Mouse (Mus musculus) liver, postnatal 0 days (tissue): ENCODE measurements around the gene Slc25a22. TPM values are rescaled to one million over a fixed set of nuclear protein-coding genes. Genes with fewer than 3 reads are reported as not detected.
"Not testable (repeated sequence)": the region's sequence is repeated elsewhere in the genome, so short reads cannot be mapped to it uniquely, and the experiment has no call there.

ENCODE experiments used
- ATAC-seq: fragments of 200-750 bp; cut with Nextera tagmentation; 2 replicates; pipeline ENCODE4 v1.8.0; 2017; ENCODE audit warnings: mild to moderate bottlenecking, moderate library complexity
- DNase-seq: peaks from one replicate; pipeline ENCODE4 v3.0.0-alpha.2; 2016
- H3K27ac ChIP-seq: fragments of 300-500 bp; sonication (generic); 2 replicates; pipeline ENCODE4 v1.5.1; 2014; ENCODE audit warnings: antibody characterized with exemption, moderate library complexity, mild to moderate bottlenecking, low read depth
- H3K27me3 ChIP-seq: fragments of 300-500 bp; sonication (generic); 2 replicates; pipeline ENCODE4 v1.6.1; 2014; ENCODE audit warnings: low read length, control low read depth, mixed read lengths; ENCODE audit not compliant: insufficient read depth
- H3K36me3 ChIP-seq: fragments of 300-500 bp; sonication (generic); replicated peaks from 2 replicates; pipeline ENCODE4 v1.6.1; 2014; ENCODE audit warnings: mild to moderate bottlenecking, control low read depth, low read length, moderate library complexity, mixed read lengths; ENCODE audit not compliant: insufficient read depth
- H3K4me1 ChIP-seq: fragments of 300-500 bp; sonication (generic); 2 replicates; pipeline ENCODE4 v1.6.1; 2014; ENCODE audit warnings: antibody characterized with exemption, mild to moderate bottlenecking, control low read depth; ENCODE audit not compliant: insufficient read depth
- H3K4me2 ChIP-seq: fragments of 300-500 bp; sonication (generic); 2 replicates; pipeline ENCODE4 v1.6.1; 2014; ENCODE audit warnings: low read depth, mild to moderate bottlenecking, low read length, moderate library complexity, mixed read lengths
- H3K4me3 ChIP-seq: fragments of 300-500 bp; sonication (generic); 2 replicates; pipeline ENCODE4 v1.5.1; 2014; ENCODE audit warnings: low read depth, low read length
- H3K9ac ChIP-seq: fragments of 300-500 bp; sonication (generic); replicated peaks from 2 replicates; pipeline ENCODE4 v1.6.1; 2014; ENCODE audit warnings: mild to moderate bottlenecking, moderate library complexity
- H3K9me3 ChIP-seq: fragments of 300-500 bp; sonication (generic); 2 replicates; pipeline ENCODE4 v1.6.1; 2016; ENCODE audit warnings: mild to moderate bottlenecking, control low read depth, low read length, mixed read lengths
- CTCF ChIP-seq: sonication (generic); IDR thresholded peaks from 2 replicates; pipeline ENCODE4 v1.5.1; 2016; ENCODE audit warnings: antibody characterized with exemption, low read depth
- EP300 ChIP-seq: IDR thresholded peaks from 2 replicates; pipeline ENCODE4 v1.6.1; 2016; ENCODE audit warnings: antibody characterized with exemption, low read depth, mild to moderate bottlenecking
- WGBS: fragments of 180-500 bp; shearing (Covaris S2); extraction: QIAGEN DNeasy Blood & Tissue Kit; methylation state at CpG from one replicate; pipeline ENCODE4 v1.1.7; 2014; ENCODE audit not compliant: insufficient replicate concordance; 5-methylcytosine and 5-hydroxymethylcytosine counted together
- polyA plus RNA-seq: library from polyadenylated mRNA; unstranded; fragments of >200 nt; fragmentation: Nextera tagmentation; extraction: Ambion mirVana; gene quantifications from 2 replicates; pipeline ENCODE4 v1.2.1, GENCODE M21; 2015

Slc25a22 gene
- polyA plus RNA-seq, 1 experiment from 2014 or later: 38.4 TPM

GRCm38 (mm10) chr7:141456739-141457138 is 19.0 kb upstream of the Slc25a22 start:
- ATAC-seq (no peak), DNase-seq (no peak)
- Histone ChIP-seq H3K9me3 (no peaks in the 10 kb centered on the region), H3K4me1 (peaks cover 28% of the 10 kb centered on the region), H3K9ac (peak overlapping the region; percentile 90), H3K36me3 (peaks cover 33% of the 10 kb centered on the region), H3K4me3 (peak overlapping the region; percentile 77), H3K27me3 (peaks cover 10% of the 10 kb centered on the region), H3K27ac (peak overlapping the region; percentile 99; the same call in 1 of the 2 replicates), H3K4me2 (peak overlapping the region; percentile 93)
- WGBS: 77% methylated on average over 6 of the region's 6 CpGs
- TF ChIP-seq EP300 (no peak), CTCF (no peak)

DNA sequence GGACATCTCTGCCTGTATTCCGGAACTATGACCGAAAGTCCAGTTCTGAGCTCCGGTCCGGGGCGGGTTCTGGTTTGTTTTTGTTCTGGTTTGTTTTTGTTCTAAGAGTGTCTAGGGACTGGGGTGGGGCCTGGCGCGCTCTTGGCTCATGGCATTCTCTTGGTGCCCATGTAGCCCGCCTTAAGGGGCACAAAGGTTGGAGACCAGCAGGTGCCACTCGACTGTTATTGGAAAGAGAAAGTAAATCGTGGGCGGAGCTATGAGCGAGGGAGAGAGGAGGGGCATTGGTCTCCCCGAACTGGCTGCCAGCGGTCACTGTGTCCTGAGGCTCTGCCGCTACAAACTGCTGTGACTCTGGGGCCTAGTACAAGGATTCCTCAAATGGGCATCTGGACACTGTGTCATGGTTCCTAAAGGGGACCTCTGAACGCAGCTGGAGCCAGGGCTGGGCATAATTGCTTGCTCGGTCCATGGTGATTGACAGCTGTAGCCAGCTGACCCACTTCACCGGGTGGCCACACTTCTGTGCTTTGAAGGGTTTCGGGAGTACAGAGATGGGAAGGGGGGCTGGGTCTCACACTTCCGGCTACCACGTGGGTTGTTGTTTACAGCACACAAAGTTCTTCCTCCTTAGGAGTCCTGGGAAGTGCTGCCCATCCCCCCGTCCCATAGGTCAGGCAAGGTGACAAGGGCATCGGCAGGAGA is 18.1 kb upstream of the Slc25a22 start:
- TF ChIP-seq EP300 (peak; percentile 82), CTCF (no peak)

DNA sequence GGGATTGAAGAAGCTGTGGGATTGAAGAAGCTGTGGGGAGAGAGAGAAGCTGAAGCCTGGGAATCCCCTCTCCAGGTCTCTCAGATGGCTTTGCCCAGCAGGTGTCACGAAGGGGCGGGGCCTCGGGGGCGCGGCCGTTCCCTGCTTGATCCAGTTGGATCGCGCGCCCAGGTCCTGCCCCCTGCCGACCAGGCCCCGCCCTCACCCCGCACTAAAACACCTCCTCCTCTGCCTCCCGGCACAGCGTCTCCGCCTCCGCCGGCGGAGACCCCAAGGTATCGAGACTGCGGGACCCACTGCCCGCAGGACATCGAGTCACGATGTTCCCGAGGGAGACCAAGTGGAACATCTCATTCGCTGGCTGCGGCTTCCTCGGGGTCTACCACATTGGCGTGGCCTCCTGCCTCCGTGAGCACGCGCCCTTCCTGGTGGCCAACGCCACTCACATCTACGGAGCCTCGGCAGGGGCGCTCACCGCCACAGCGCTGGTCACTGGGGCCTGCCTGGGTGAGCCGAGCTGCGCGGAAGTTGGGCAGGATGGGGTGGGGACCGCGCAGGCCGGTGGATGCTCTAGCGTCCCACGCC is 17.4 kb upstream of the Slc25a22 start, which contains the start of gene Pnpla2:
Gene Pnpla2 (plus strand): TSS at position 232 of the 585 bp plus-strand sequence.
- Histone ChIP-seq H3K27me3 (no peaks in the 10 kb centered on the region), H3K27ac (peak within 1 kb of the TSS; percentile 99), H3K9me3 (no peaks in the 10 kb centered on the region), H3K4me1 (peaks cover 25% of the 10 kb centered on the region), H3K9ac (peak within 1 kb of the TSS; percentile 90), H3K4me3 (peak within 1 kb of the TSS; percentile 77), H3K4me2 (peak within 1 kb of the TSS; percentile 93), H3K36me3 (peaks cover 37% of the 10 kb centered on the region)
- TF ChIP-seq CTCF (peak; percentile 48), EP300 (peak; percentile 22; the same call in 1 of the 2 replicates)
- peak; percentile 86 for ATAC-seq
- WGBS: under 1% methylated on average over 45 of the region's 45 CpGs
- peak; percentile 99 for DNase-seq

More for the DNA sequence above, 18.1 kb upstream of the Slc25a22 start:
- DNase-seq: peak; percentile 81
- peak; percentile 60 for ATAC-seq
- no peaks in the 10 kb centered on the region for H3K9me3 ChIP-seq
- 3% methylated on average over 23 of the region's 23 CpGs for WGBS
- peak overlapping the region; percentile 90 for H3K9ac ChIP-seq
- peak overlapping the region; percentile 77 for H3K4me3 ChIP-seq
- H3K4me1 ChIP-seq: peaks cover 25% of the 10 kb centered on the region
- H3K36me3 ChIP-seq: peaks cover 38% of the 10 kb centered on the region
- H3K27me3 ChIP-seq: peaks cover 2% of the 10 kb centered on the region; the same call in 1 of the 2 replicates
- peak overlapping the region; percentile 99 for H3K27ac ChIP-seq
- peak overlapping the region; percentile 93 for H3K4me2 ChIP-seq

DNA sequence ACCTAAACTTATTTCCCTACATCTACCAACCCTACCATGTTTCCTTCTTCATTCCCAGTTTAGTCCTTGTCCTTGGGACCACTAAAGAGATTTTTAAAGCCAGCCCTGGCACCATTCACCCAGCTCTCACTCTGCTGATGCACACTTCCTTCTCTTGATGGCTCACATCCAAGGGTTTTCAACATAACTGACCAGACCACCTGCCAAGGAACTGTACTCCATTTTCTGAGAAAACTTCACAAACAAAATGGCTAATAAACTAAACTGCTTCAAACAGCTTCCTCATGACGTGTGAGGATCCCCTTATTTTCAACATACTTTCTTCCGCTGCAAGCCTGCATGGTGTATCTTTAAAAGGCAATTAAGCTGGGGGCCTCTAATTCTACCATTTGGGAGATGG is 15.9 kb upstream of the Slc25a22 start:
- 69% methylated on average over 2 of the region's 2 CpGs for WGBS
- H3K27me3 ChIP-seq: no peaks in the 10 kb centered on the region
- H3K4me1 ChIP-seq: peaks cover 28% of the 10 kb centered on the region
- H3K4me3 ChIP-seq: no peak overlapping the region
- no peaks in the 10 kb centered on the region for H3K9me3 ChIP-seq
- H3K4me2 ChIP-seq: no peak overlapping the region
- H3K36me3 ChIP-seq: peaks cover 32% of the 10 kb centered on the region
- no peak for ATAC-seq
- no peak for DNase-seq
- no peak for TF ChIP-seq EP300
- TF ChIP-seq CTCF: no peak
- no peak overlapping the region for H3K27ac ChIP-seq
- no peak overlapping the region for H3K9ac ChIP-seq

- no peak overlapping the region for H3K27ac ChIP-seq
- H3K36me3 ChIP-seq: peaks cover 19% of the 10 kb centered on the region
- no peak overlapping the region for H3K4me2 ChIP-seq
- no peak overlapping the region for H3K4me3 ChIP-seq
- H3K9ac ChIP-seq: no peak overlapping the region; the same call in 1 of the 2 replicates
- no peak for TF ChIP-seq CTCF
- no peaks in the 10 kb centered on the region for H3K9me3 ChIP-seq
- no peak for ATAC-seq
- H3K27me3 ChIP-seq: no peaks in the 10 kb centered on the region
- DNase-seq: no peak
- peaks cover 25% of the 10 kb centered on the region for H3K4me1 ChIP-seq
Measured at GRCm38 (mm10) chr7:141451928-141452327, 14.2 kb upstream of the Slc25a22 start.

GRCm38 (mm10) chr7:141447110-141447991 is 9.7 kb upstream of the Slc25a22 start, which contains the start of gene Rplp2:
Gene Rplp2 (plus strand): TSS chr7:141447370.
- TF ChIP-seq CTCF: peak; percentile 33
- no peak for TF ChIP-seq EP300
- under 1% methylated on average over 59 of the region's 63 CpGs for WGBS

GRCm38 (mm10) chr7:141446374-141446773 is 8.7 kb upstream of the Slc25a22 start:
- Histone ChIP-seq H3K4me2 (peak overlapping the region; percentile 75), H3K4me3 (peak overlapping the region; percentile 62; the same call in 1 of the 2 replicates), H3K9ac (0 out of 2 replicates have a peak overlapping the region, but pooled peaks have one; percentile 73), H3K4me1 (peaks cover 36% of the 10 kb centered on the region), H3K36me3 (peaks cover 14% of the 10 kb centered on the region)
- not testable (repeated sequence) for ATAC-seq, DNase-seq, H3K9me3 ChIP-seq, H3K27me3 ChIP-seq, H3K27ac ChIP-seq
- 84% methylated on average over 3 of the region's 3 CpGs for WGBS

More at GRCm38 (mm10) chr7:141447110-141447991, 9.7 kb upstream of the Slc25a22 start, which contains the start of gene Rplp2:
- Histone ChIP-seq H3K36me3 (peaks cover 19% of the 10 kb centered on the region), H3K4me2 (peak within 1 kb of the TSS; percentile 75), H3K9ac (peak within 1 kb of the TSS; percentile 73), H3K4me3 (peak within 1 kb of the TSS; percentile 62), H3K4me1 (peaks cover 36% of the 10 kb centered on the region), H3K9me3 (no peaks in the 10 kb centered on the region), H3K27me3 (no peaks in the 10 kb centered on the region), H3K27ac (peak within 1 kb of the TSS; percentile 84)
- DNase-seq (peak; percentile 94), ATAC-seq (peak; percentile 90)
